Mouse (Mus musculus): ENCODE data around the gene Muc1.

DNA sequence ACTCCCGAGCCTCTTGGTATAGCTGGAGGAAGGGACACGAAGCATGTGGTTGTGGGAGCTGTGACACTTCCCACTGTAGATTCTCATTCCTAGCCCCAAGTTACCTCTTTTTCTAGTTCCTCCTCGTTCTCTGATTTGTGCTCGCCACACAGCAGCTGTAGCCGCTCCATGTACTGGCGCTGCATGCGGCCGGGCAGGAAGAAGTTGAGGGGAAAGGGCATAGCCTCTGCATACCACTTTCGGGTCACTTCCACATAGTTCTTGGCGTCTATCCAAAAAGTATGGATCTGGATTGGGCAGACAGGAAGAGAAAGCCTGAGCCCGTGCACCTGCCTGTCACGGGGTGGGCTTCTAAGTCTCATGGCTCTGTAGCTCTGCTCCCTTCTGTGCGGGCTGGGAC, 18.7 kb upstream of the Muc1 start:
- no peak for TF ChIP-seq POLR2A (IDR thresholded peaks at IDR 0.05; ENCODE audit: low read depth, low read length)
- no peak for TF ChIP-seq CTCF (IDR thresholded peaks at IDR 0.05; ENCODE audit: borderline replicate concordance, insufficient read depth, low read length)
